Mouse (Mus musculus): ENCODE data around the gene Rap1gap2. TPM values are rescaled to one million over a fixed set of nuclear protein-coding genes. Genes with fewer than 3 reads are reported as not detected.

The Rap1gap2 gene
- total and polyA plus RNA-seq, 3 experiments: 55.4 to 79.8 (median 76.6) TPM

DNA sequence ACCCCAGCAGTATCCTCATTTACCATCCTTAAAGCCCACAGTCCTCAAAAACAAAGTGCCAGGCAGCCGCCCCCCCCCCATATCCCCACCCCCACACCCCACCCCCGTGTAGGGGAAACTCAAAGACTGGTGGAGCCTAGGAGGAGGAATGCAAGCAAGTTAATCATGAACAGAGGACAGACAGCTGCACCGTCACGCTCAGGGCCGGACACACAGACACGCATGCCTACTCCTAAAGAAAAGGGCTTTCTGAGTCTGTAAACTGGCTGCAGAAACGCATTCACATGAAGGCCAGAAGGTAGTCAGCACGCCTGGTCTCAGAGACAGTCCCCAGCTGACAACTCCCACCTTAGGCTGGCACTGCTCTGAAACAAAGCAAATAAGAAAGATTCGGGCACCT, 85.1 kb downstream of the Rap1gap2 start:
- dilution Hi-C loops (cut with MboI; ENCODE audit: extremely low pct_ligation_motif_present, extremely low pct_unique_long_range_greater_than_20kb, low sequenced_read_pairs): no loop called here
- TF ChIP-seq ELF1 (IDR thresholded peaks at IDR 0.05; ENCODE audit: low read depth, low read length) (no peak), POLR2A (IDR thresholded peaks at IDR 0.05; ENCODE audit: low read depth, low read length) (no peak; the same call in 1 of the 2 replicates), E2F4 (IDR thresholded peaks at IDR 0.05; ENCODE audit: insufficient replicate concordance, low read depth, low read length) (no peak), NRF1 (IDR thresholded peaks at IDR 0.05; ENCODE audit: low read depth, low read length) (peak; percentile 51; the same call in 1 of the 2 replicates), USF2 (conservative IDR thresholded peaks at IDR 0.05; ENCODE audit: low read depth, low read length) (no peak), MEF2A (IDR thresholded peaks at IDR 0.05; ENCODE audit: borderline replicate concordance, low read depth, low read length) (no peak), EP300 (IDR thresholded peaks at IDR 0.05; ENCODE audit: low read length) (no peak), ZMIZ1 (IDR thresholded peaks at IDR 0.05; ENCODE audit: low read depth, low read length) (no peak), IRF4 (IDR thresholded peaks at IDR 0.05; ENCODE audit: low read depth, low read length) (no peak), SIN3A (IDR thresholded peaks at IDR 0.05; ENCODE audit: low read length) (no peak), UBTF (IDR thresholded peaks at IDR 0.05; ENCODE audit: low read depth, low read length) (no peak), ETS1 (conservative IDR thresholded peaks at IDR 0.05; ENCODE audit: low read depth, low read length) (peak; percentile 37), BHLHE40 (IDR thresholded peaks at IDR 0.05; ENCODE audit: low read depth, low read length) (0 out of 2 replicates have a peak, but pooled peaks have one; percentile 21), PAX5 (IDR thresholded peaks at IDR 0.05; ENCODE audit: low read length) (no peak), KAT2A (IDR thresholded peaks at IDR 0.05; ENCODE audit: insufficient replicate concordance, low read length) (0 out of 2 replicates have a peak, but pooled peaks have one; percentile 25), RCOR1 (conservative IDR thresholded peaks at IDR 0.05; ENCODE audit: low read depth, low read length) (0 out of 2 replicates have a peak, but pooled peaks have one; percentile 17), MYC (IDR thresholded peaks at IDR 0.05; ENCODE audit: low read depth, low read length) (no peak), GABPA (IDR thresholded peaks at IDR 0.05; ENCODE audit: insufficient replicate concordance, low read depth, low read length) (no peak)

DNA sequence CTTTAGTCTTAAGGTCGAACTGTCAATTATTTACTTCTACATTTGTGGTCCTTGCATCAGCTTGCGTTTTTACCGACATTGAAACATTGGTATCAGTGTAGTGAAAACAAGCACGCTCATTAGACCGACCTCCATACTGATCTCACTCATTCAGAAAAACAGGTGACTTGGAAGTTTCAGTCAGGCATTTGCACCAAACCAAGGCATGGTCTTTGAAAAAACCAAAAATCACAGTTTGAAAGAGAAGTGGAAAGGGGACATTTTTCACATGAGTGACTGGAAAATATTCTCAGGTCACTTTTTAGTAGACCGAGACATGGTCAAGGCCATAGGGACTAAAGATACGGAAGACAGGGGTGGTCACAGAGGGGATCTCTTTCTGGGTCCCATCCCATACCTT, 85.5 kb downstream of the Rap1gap2 start:
- no peak for DNase-seq (ENCODE audit: extremely low read depth)
- peak overlapping the region; percentile 83 for H3K4me2 ChIP-seq (ENCODE audit: insufficient read depth, low read depth, poor library complexity, severe bottlenecking)
- H3K36me3 ChIP-seq (replicated peaks in 1 of 2; ENCODE audit: control insufficient read depth in 1 of 2, insufficient read depth in 1 of 2, low read length in 1 of 2): peaks cover 0 to 3% of the 10 kb centered on the region in 2 experiments
- peaks cover 17 to 59% of the 10 kb centered on the region in 2 experiments for H3K4me1 ChIP-seq (ENCODE audit: control insufficient read depth in 1 of 2, insufficient read depth in 2 of 2)
- H3K4me3 ChIP-seq (replicated peaks in 1 of 3; ENCODE audit: low read depth in 2 of 3, low read length in 2 of 3, poor library complexity in 1 of 3): no peak overlapping the region
- H3K9ac ChIP-seq (ENCODE audit: insufficient read depth, low read depth): peak overlapping the region; percentile 27
- dilution Hi-C loops (cut with MboI; ENCODE audit: extremely low pct_ligation_motif_present, extremely low pct_unique_long_range_greater_than_20kb, low sequenced_read_pairs) (no loop called here), in situ Hi-C loops (cut with MboI; ENCODE audit: low pct_ligation_motif_present, low pct_unique_long_range_greater_than_20kb, low sequenced_read_pairs) (loop anchor here (10.0 kb wide), 1 partner anchor 130 kb away; no protein-coding TSS in a partner anchor)
- H3K27me3 ChIP-seq (replicated peaks): no peaks in the 10 kb centered on the region
- H3K9me3 ChIP-seq (replicated peaks; ENCODE audit: low read length): no peaks in the 10 kb centered on the region
- H3K79me2 ChIP-seq (replicated peaks; ENCODE audit: control insufficient read depth, extremely low read depth, insufficient read depth, poor library complexity, severe bottlenecking): peaks cover 21% of the 10 kb centered on the region
- H3K27ac ChIP-seq (ENCODE audit: insufficient read depth, low read depth): peak overlapping the region; percentile 98
- TF ChIP-seq MEF2A (IDR thresholded peaks at IDR 0.05; ENCODE audit: borderline replicate concordance, low read depth, low read length): peak; percentile 77; the same call in 1 of the 2 replicates
- TF ChIP-seq JUN (IDR thresholded peaks at IDR 0.05; ENCODE audit: insufficient read depth, low read depth, low read length): peak; percentile 74
- 0 out of 2 replicates have a peak, but pooled peaks have one; percentile 18 for TF ChIP-seq E2F4 (IDR thresholded peaks at IDR 0.05; ENCODE audit: insufficient replicate concordance, low read depth, low read length)
- no peak for TF ChIP-seq ZMIZ1 (IDR thresholded peaks at IDR 0.05; ENCODE audit: low read depth, low read length)
- peak; percentile 3; the same call in 1 of the 2 replicates for TF ChIP-seq HCFC1 (IDR thresholded peaks at IDR 0.05; ENCODE audit: low read depth, low read length)
- peak; percentile 95 for TF ChIP-seq BHLHE40 (IDR thresholded peaks at IDR 0.05; ENCODE audit: low read depth, low read length)
- TF ChIP-seq IRF4 (IDR thresholded peaks at IDR 0.05; ENCODE audit: low read depth, low read length): peak; percentile 76
- TF ChIP-seq TCF12 (IDR thresholded peaks at IDR 0.05; ENCODE audit: low read depth, low read length): peak; percentile 74; the same call in 1 of the 2 replicates
- no peak; the same call in 1 of the 2 replicates for TF ChIP-seq POLR2A (IDR thresholded peaks at IDR 0.05; ENCODE audit: low read depth, low read length)
- peak; percentile 75; the same call in 1 of the 2 replicates for TF ChIP-seq JUND (conservative IDR thresholded peaks at IDR 0.05; ENCODE audit: low read depth, low read length)
- TF ChIP-seq EP300 (IDR thresholded peaks at IDR 0.05; ENCODE audit: low read length): peak; percentile 88
- no peak for TF ChIP-seq CTCF (conservative IDR thresholded peaks at IDR 0.05 in 1 of 2, IDR thresholded peaks at IDR 0.05 in 1 of 2; ENCODE audit: low read depth in 2 of 2, low read length in 2 of 2)
- no peak for TF ChIP-seq NELFE (IDR thresholded peaks at IDR 0.05; ENCODE audit: low read depth, low read length)
- no peak for TF ChIP-seq PAX5 (IDR thresholded peaks at IDR 0.05; ENCODE audit: low read length)
- peak; percentile 87 for TF ChIP-seq ETS1 (conservative IDR thresholded peaks at IDR 0.05; ENCODE audit: low read depth, low read length)
- TF ChIP-seq CHD2 (IDR thresholded peaks at IDR 0.05; ENCODE audit: low read length): peak; percentile 38; the same call in 1 of the 2 replicates
- peak; percentile 82 for TF ChIP-seq ZNF384 (IDR thresholded peaks at IDR 0.05; ENCODE audit: low read depth, low read length)
- no peak for TF ChIP-seq USF1 (IDR thresholded peaks at IDR 0.05; ENCODE audit: low read depth, low read length)
- TF ChIP-seq SIN3A (IDR thresholded peaks at IDR 0.05; ENCODE audit: low read length): no peak; the same call in 1 of the 2 replicates
- peak; percentile 90 for TF ChIP-seq CHD1 (IDR thresholded peaks at IDR 0.05; ENCODE audit: low read depth, low read length)
- no peak; the same call in 1 of the 2 replicates for TF ChIP-seq MAZ (IDR thresholded peaks at IDR 0.05; ENCODE audit: low read depth, low read length)
- TF ChIP-seq MYC (IDR thresholded peaks at IDR 0.05; ENCODE audit: low read depth, low read length): peak; percentile 66; the same call in 1 of the 2 replicates

More for the DNA sequence above, 85.1 kb downstream of the Rap1gap2 start:
- H3K79me2 ChIP-seq (replicated peaks; ENCODE audit: control insufficient read depth, extremely low read depth, insufficient read depth, poor library complexity, severe bottlenecking): peaks cover 17% of the 10 kb centered on the region
- H3K4me2 ChIP-seq (ENCODE audit: insufficient read depth, low read depth, poor library complexity, severe bottlenecking): peak overlapping the region; percentile 83
- in situ Hi-C loops (cut with MboI; ENCODE audit: low pct_ligation_motif_present, low pct_unique_long_range_greater_than_20kb, low sequenced_read_pairs): loop anchor here (10.0 kb wide), 1 partner anchor 131 kb away; no protein-coding TSS in a partner anchor
- no peak overlapping the region for H3K4me3 ChIP-seq (replicated peaks in 1 of 3; ENCODE audit: low read depth in 2 of 3, low read length in 2 of 3, poor library complexity in 1 of 3)
- H3K27me3 ChIP-seq (replicated peaks): no peaks in the 10 kb centered on the region
- no peak for DNase-seq (ENCODE audit: extremely low read depth)
- H3K9ac ChIP-seq (ENCODE audit: insufficient read depth, low read depth): peak overlapping the region; percentile 27
- no peaks in the 10 kb centered on the region for H3K9me3 ChIP-seq (replicated peaks; ENCODE audit: low read length)
- peak overlapping the region; percentile 98 for H3K27ac ChIP-seq (ENCODE audit: insufficient read depth, low read depth)
- H3K4me1 ChIP-seq (ENCODE audit: control insufficient read depth in 1 of 2, insufficient read depth in 2 of 2): peaks cover 14 to 60% of the 10 kb centered on the region in 2 experiments
- peaks cover 0 to under 1% of the 10 kb centered on the region in 2 experiments for H3K36me3 ChIP-seq (replicated peaks in 1 of 2; ENCODE audit: control insufficient read depth in 1 of 2, insufficient read depth in 1 of 2, low read length in 1 of 2)
